Mouse (Mus musculus): ENCODE measurements around the gene Setd7.

DNA sequence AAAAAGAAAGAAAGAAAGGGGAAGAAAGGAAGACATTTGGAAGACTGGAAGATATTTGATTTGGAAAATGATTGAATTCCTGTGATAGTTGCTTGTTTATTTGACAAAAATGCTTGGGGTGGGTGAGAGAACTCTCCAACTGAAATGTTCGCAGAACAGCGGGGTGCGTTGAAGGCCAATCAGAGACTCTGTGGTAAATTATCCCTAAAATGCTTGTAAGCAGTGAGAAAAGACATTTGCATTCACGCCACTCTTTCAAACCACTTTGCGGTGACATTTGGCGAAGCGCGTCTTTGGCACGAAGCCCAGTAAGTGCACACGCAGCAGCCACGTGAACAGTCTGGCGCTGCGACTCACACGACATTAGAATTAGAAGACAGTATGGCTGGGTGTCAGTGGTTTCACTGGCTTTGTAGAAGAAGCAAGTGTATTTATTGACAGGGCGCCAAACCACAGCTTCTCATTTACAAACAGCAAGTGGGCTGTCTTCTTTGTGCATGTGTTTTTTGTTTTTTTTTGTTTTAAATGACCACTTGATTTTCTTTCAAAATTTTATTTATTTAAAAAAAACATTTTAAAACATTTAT, 43.1 kb upstream of the Setd7 start:
- TF ChIP-seq EP300 (IDR thresholded peaks at IDR 0.05; ENCODE audit: low read depth) (no peak), CTCF (IDR thresholded peaks at IDR 0.05; ENCODE audit: low read depth) (no peak)

Data from heart, postnatal 0 days (tissue).